Mouse (Mus musculus): Measurements from ENCODE around the gene Atp1b4. TPM values are rescaled to one million over a fixed set of nuclear protein-coding genes. Genes with fewer than 3 reads are reported as not detected.
"Not testable (repeated sequence)": the region's sequence is repeated elsewhere in the genome, so short reads cannot be mapped to it uniquely, and the experiment has no call there.

The Atp1b4 gene
- not detected for total RNA-seq (2021)

- intact Hi-C loops (cut with DNase I): no loop called here
- no peak for DNase-seq (ENCODE audit: low spot score in 2 of 2)
Measured at GRCm38 (mm10) chrX:38315884-38316283, at the start of gene Atp1b4. TSS of gene Atp1b4 (plus strand) at chrX:38316184.

GRCm38 (mm10) chrX:38308597-38308996 lies 7.4 kb upstream of the Atp1b4 start:
- intact Hi-C loops (cut with DNase I): no loop called here
- no peak for DNase-seq (ENCODE audit: low spot score in 2 of 2)

DNA sequence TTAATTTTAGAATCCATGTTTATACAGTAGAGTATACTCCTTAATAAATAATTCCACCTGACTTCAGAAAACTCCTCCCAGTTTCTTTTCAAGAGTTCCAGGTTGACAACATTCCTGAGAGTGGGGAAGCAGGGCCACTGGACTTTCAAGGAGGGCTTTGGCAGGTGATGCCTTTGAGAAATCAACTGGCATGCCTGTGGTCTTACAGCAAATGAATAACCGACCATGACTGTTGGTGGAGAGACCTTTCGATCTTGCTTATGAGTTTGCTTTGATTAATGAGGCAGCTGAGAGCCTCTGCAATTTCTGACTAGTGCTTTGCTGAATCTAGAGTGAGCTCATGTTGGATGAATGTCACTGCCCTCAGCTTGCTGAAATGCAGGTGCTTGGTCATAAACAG lies 4.9 kb upstream of the Atp1b4 start:
- no peak for DNase-seq (ENCODE audit: low spot score in 2 of 2)
- intact Hi-C loops (cut with DNase I): no loop called here

DNA sequence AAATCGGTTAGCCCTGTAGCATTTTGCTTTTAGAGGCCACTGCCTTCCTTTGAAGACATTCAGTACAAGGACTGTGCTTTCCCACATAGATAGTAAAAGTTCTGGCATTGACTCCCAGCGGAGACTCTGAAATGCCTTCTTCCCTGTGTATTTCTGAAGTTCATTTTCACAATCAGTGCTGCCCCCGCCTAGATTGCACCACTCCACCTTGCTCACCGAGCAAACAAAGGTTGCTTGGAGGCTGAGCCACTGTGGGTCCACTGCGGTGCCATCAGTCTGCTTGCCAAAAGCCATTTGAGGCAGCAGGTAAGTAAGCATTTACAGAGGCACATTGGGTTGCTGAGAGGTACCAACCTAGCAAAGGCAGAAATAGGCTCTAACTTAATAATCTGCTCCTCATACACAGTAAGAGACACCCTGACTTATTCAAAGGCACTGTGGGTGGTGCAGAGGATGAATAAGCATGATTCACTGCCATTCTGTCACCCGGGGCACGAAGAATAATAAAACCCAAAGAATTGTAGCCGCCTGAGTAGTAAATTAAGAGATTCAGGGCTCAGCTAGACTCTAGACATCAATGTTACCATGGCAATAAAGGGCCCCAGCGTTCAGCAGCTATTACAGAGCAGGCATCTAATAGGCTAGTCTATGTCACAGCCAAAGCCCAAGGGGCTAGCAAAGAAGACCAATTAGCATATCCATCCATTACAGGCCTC lies 2.9 kb upstream of the Atp1b4 start:
- intact Hi-C loops (cut with DNase I): no loop called here
- no peak for DNase-seq (ENCODE audit: low spot score in 2 of 2)

- intact Hi-C loops (cut with DNase I): no loop called here
- DNase-seq (ENCODE audit: low spot score in 2 of 2): no peak
Measured at GRCm38 (mm10) chrX:38313626-38314210, 2.3 kb upstream of the Atp1b4 start.

GRCm38 (mm10) chrX:38330695-38331406 lies 14.9 kb downstream of the Atp1b4 start:
- DNase-seq (ENCODE audit: low spot score in 2 of 2): no peak
- intact Hi-C loops (cut with DNase I): no loop called here

- intact Hi-C loops (cut with DNase I): no loop called here
- DNase-seq (ENCODE audit: low spot score in 2 of 2): no peak
Measured at GRCm38 (mm10) chrX:38334329-38335279, 18.6 kb downstream of the Atp1b4 start.

DNA sequence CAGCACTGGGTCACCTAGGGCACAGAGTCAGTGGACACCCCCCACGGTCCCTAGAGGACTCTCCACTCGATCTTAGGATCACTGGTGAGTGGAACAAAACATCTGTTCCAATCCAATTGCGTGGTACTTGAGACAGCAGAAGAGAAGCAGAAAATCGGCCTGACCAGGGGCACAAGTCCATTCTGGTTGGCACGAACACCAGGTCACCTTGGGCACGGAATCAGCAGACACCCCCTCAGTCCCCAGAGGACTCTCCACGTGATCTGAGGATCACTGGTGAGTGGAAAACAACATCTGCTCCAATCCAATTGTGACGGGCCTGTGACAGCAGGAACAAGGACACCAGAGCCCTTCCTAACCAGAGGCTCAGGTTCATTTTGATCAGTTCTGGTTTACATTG lies 46.0 kb downstream of the Atp1b4 start:
- intact Hi-C loops (cut with DNase I): no loop called here
- no peak for DNase-seq (ENCODE audit: low spot score in 2 of 2)

GRCm38 (mm10) chrX:38364621-38365020 lies 48.6 kb downstream of the Atp1b4 start:
- intact Hi-C loops (cut with DNase I); DNase-seq (ENCODE audit: low spot score in 2 of 2): not testable (repeated sequence)

DNA sequence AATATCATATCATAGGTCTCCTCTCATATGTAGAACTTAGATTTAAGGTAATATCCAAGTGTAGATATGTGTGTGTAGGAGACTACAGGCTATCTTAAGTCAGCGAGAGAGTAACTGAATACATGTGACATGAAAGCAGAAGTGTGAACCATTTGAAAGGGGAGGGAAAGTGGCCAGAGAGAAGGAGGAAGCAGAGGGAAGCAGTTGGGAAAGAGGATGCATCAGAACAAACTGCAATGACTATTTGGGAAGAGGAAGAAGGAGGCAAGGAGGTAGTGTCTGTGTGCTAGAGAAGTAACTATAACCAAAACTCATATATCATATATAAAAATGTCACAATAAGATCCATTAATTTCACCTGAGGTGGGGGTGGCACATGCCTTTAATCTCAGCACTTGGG lies 57.2 kb downstream of the Atp1b4 start:
- DNase-seq (ENCODE audit: low spot score in 2 of 2); intact Hi-C loops (cut with DNase I): not testable (repeated sequence)

Other genes starting within 250 kb of the Atp1b4 start
- not detected for gene Rhox10, start 249.7 kb upstream of the Atp1b4 start, total RNA-seq (2021)
- not detected for gene Rhox11, start 231.0 kb upstream of the Atp1b4 start, total RNA-seq (2021)
- gene Rhox12, start 205.3 kb upstream of the Atp1b4 start, total RNA-seq (2021): not detected
- not detected for gene Rhox13, start 195.0 kb upstream of the Atp1b4 start, total RNA-seq (2021)
- gene Zbtb33, start 126.4 kb upstream of the Atp1b4 start, total RNA-seq (2021): 10 to 100 TPM; 21.0 to 26.3 TPM
- gene Tmem255a, start 63.7 kb upstream of the Atp1b4 start, total RNA-seq (2021): 10 to 100 TPM; 16.4 to 19.5 TPM
- gene Lamp2, start 140.3 kb downstream of the Atp1b4 start, total RNA-seq (2021): 10 to 100 TPM; 70.0 to 76.6 TPM

Measured in left cerebral cortex, postnatal 25 days (tissue).